Mouse (Mus musculus) erythroblast, adult 5-6 weeks (primary cell): Measurements from ENCODE around the gene Xpnpep2. TPM values are rescaled to one million over a fixed set of nuclear protein-coding genes. Genes with fewer than 3 reads are reported as not detected.

Experiments
- ATAC-seq: replicated peaks from 2 replicates; pipeline ENCODE4 v1.8.0; 2016; ENCODE audit warnings: moderate number of reproducible peaks, mild to moderate bottlenecking, moderate TSS enrichment, inconsistent platforms; ENCODE audit not compliant: poor library complexity, low FRiP score, severe bottlenecking
- total RNA-seq, 2 experiments: library from RNA; stranded (forward) in 1 of 2; stranded (reverse) in 1 of 2; fragments of 150-400 nt in 1 of 2; fragments of 200-764, 138-1000 nt in 1 of 2; gene quantifications; 2 replicates each; pipeline versions ENCODE4 v1.2.3 to v1.2.4; 2015 to 2017; ENCODE audit warnings: low replicate concordance in 2 of 2

The Xpnpep2 gene
- total RNA-seq (2015; ENCODE audit: low replicate concordance) (not detected in 2 replicates), total RNA-seq (2017; ENCODE audit: low replicate concordance) (0.56 TPM in 1 of 2 replicates, not detected in the other)

- no peak for ATAC-seq
Measured at GRCm38 (mm10) chrX:48108394-48109315, at the start of gene Xpnpep2. Gene Xpnpep2, plus strand, starts transcription at chrX:48108725.

GRCm38 (mm10) chrX:48062481-48062880 lies 46.0 kb upstream of the Xpnpep2 start:
- ATAC-seq = no peak

- ATAC-seq = no peak
Measured at GRCm38 (mm10) chrX:48064166-48064853, 44.2 kb upstream of the Xpnpep2 start.

GRCm38 (mm10) chrX:48066891-48067290 lies 41.6 kb upstream of the Xpnpep2 start:
- no peak for ATAC-seq

GRCm38 (mm10) chrX:48071961-48072360 lies 36.6 kb upstream of the Xpnpep2 start:
- no peak for ATAC-seq

- ATAC-seq = no peak
Measured at GRCm38 (mm10) chrX:48072401-48072800, 36.1 kb upstream of the Xpnpep2 start.

GRCm38 (mm10) chrX:48074691-48075090 lies 33.8 kb upstream of the Xpnpep2 start:
- ATAC-seq = no peak

- ATAC-seq = no peak
Measured at GRCm38 (mm10) chrX:48076806-48077425, 31.6 kb upstream of the Xpnpep2 start.

- ATAC-seq = no peak
Measured at GRCm38 (mm10) chrX:48082364-48082763, 26.2 kb upstream of the Xpnpep2 start.

GRCm38 (mm10) chrX:48092129-48092528 lies 16.4 kb upstream of the Xpnpep2 start:
- no peak for ATAC-seq

GRCm38 (mm10) chrX:48093555-48093954 lies 15.0 kb upstream of the Xpnpep2 start:
- no peak for ATAC-seq

GRCm38 (mm10) chrX:48094658-48095057 lies 13.9 kb upstream of the Xpnpep2 start:
- ATAC-seq = no peak

GRCm38 (mm10) chrX:48096580-48096979 lies 11.9 kb upstream of the Xpnpep2 start:
- ATAC-seq = no peak

- no peak for ATAC-seq
Measured at GRCm38 (mm10) chrX:48098470-48099129, 9.9 kb upstream of the Xpnpep2 start.

- no peak for ATAC-seq
Measured at GRCm38 (mm10) chrX:48099871-48100270, 8.7 kb upstream of the Xpnpep2 start.

- no peak for ATAC-seq
Measured at GRCm38 (mm10) chrX:48103256-48103655, 5.3 kb upstream of the Xpnpep2 start.

- no peak for ATAC-seq
Measured at GRCm38 (mm10) chrX:48104736-48105441, 3.6 kb upstream of the Xpnpep2 start.

- no peak for ATAC-seq
Measured at GRCm38 (mm10) chrX:48106226-48106625, 2.3 kb upstream of the Xpnpep2 start.

- ATAC-seq = no peak
Measured at GRCm38 (mm10) chrX:48109316-48109655, 761 bp downstream of the Xpnpep2 start.
